Mouse (Mus musculus): ENCODE measurements around the gene Zfyve1. TPM values are rescaled to one million over a fixed set of nuclear protein-coding genes. Genes with fewer than 3 reads are reported as not detected.

The Zfyve1 gene
- polyA plus RNA-seq, 1 experiment: 31.1 TPM

GRCm38 (mm10) chr12:83555605-83556004 lies 41.4 kb downstream of the Zfyve1 start:
- Histone ChIP-seq H3K4me1 (ENCODE audit: control insufficient read depth, insufficient read depth, low read length) (peaks cover 3% of the 10 kb centered on the region; the same call in 1 of the 2 replicates), H3K4me3 (ENCODE audit: insufficient read depth, low read length) (no peak overlapping the region), H3K27ac (ENCODE audit: insufficient read depth, low read length) (no peak overlapping the region)
- TF ChIP-seq POLR2A (IDR thresholded peaks at IDR 0.05; ENCODE audit: low read depth, low read length) (no peak), CTCF (IDR thresholded peaks at IDR 0.05; ENCODE audit: borderline replicate concordance, insufficient read depth, low read length) (no peak)

- TF ChIP-seq CTCF (IDR thresholded peaks at IDR 0.05; ENCODE audit: borderline replicate concordance, insufficient read depth, low read length) (no peak), POLR2A (IDR thresholded peaks at IDR 0.05; ENCODE audit: low read depth, low read length) (no peak)
- Histone ChIP-seq H3K4me1 (ENCODE audit: control insufficient read depth, insufficient read depth, low read length) (peaks cover 3% of the 10 kb centered on the region; the same call in 1 of the 2 replicates), H3K27ac (ENCODE audit: insufficient read depth, low read length) (no peak overlapping the region), H3K4me3 (ENCODE audit: insufficient read depth, low read length) (no peak overlapping the region)
These were observed 43.2 kb downstream of the Zfyve1 start for GRCm38 (mm10) chr12:83553816-83554215.

GRCm38 (mm10) chr12:83551305-83551704 lies 45.7 kb downstream of the Zfyve1 start:
- Histone ChIP-seq H3K4me1 (ENCODE audit: control insufficient read depth, insufficient read depth, low read length) (no peaks in the 10 kb centered on the region), H3K4me3 (ENCODE audit: insufficient read depth, low read length) (no peak overlapping the region), H3K27ac (ENCODE audit: insufficient read depth, low read length) (no peak overlapping the region)
- TF ChIP-seq POLR2A (IDR thresholded peaks at IDR 0.05; ENCODE audit: low read depth, low read length): no peak
- TF ChIP-seq CTCF (IDR thresholded peaks at IDR 0.05; ENCODE audit: borderline replicate concordance, insufficient read depth, low read length): no peak

- TF ChIP-seq POLR2A (IDR thresholded peaks at IDR 0.05; ENCODE audit: low read depth, low read length) (no peak), CTCF (IDR thresholded peaks at IDR 0.05; ENCODE audit: borderline replicate concordance, insufficient read depth, low read length) (no peak)
- Histone ChIP-seq H3K27ac (ENCODE audit: insufficient read depth, low read length) (no peak overlapping the region), H3K4me3 (ENCODE audit: insufficient read depth, low read length) (no peak overlapping the region), H3K4me1 (ENCODE audit: control insufficient read depth, insufficient read depth, low read length) (no peaks in the 10 kb centered on the region)
These were observed 52.2 kb downstream of the Zfyve1 start for GRCm38 (mm10) chr12:83544791-83545190.

- no peak for TF ChIP-seq CTCF (IDR thresholded peaks at IDR 0.05; ENCODE audit: borderline replicate concordance, insufficient read depth, low read length)
- Histone ChIP-seq H3K4me3 (ENCODE audit: insufficient read depth, low read length) (no peak overlapping the region), H3K4me1 (ENCODE audit: control insufficient read depth, insufficient read depth, low read length) (no peaks in the 10 kb centered on the region), H3K27ac (ENCODE audit: insufficient read depth, low read length) (no peak overlapping the region)
These were observed 53.0 kb downstream of the Zfyve1 start for GRCm38 (mm10) chr12:83543997-83544396.

- H3K27ac ChIP-seq (ENCODE audit: insufficient read depth, low read length): no peak overlapping the region
- TF ChIP-seq POLR2A (IDR thresholded peaks at IDR 0.05; ENCODE audit: low read depth, low read length) (no peak), CTCF (IDR thresholded peaks at IDR 0.05; ENCODE audit: borderline replicate concordance, insufficient read depth, low read length) (no peak)
- no peaks in the 10 kb centered on the region for H3K4me1 ChIP-seq (ENCODE audit: control insufficient read depth, insufficient read depth, low read length)
- no peak overlapping the region for H3K4me3 ChIP-seq (ENCODE audit: insufficient read depth, low read length)
These were observed 61.0 kb downstream of the Zfyve1 start for GRCm38 (mm10) chr12:83536039-83536438.

- Histone ChIP-seq H3K4me3 (ENCODE audit: insufficient read depth, low read length) (no peak overlapping the region), H3K27ac (ENCODE audit: insufficient read depth, low read length) (no peak overlapping the region), H3K4me1 (ENCODE audit: control insufficient read depth, insufficient read depth, low read length) (no peaks in the 10 kb centered on the region)
- TF ChIP-seq POLR2A (IDR thresholded peaks at IDR 0.05; ENCODE audit: low read depth, low read length): no peak
- no peak for TF ChIP-seq CTCF (IDR thresholded peaks at IDR 0.05; ENCODE audit: borderline replicate concordance, insufficient read depth, low read length)
These were observed 61.6 kb downstream of the Zfyve1 start for GRCm38 (mm10) chr12:83535428-83535827.

GRCm38 (mm10) chr12:83534190-83534589 lies 62.8 kb downstream of the Zfyve1 start:
- TF ChIP-seq POLR2A (IDR thresholded peaks at IDR 0.05; ENCODE audit: low read depth, low read length): no peak
- no peak for TF ChIP-seq CTCF (IDR thresholded peaks at IDR 0.05; ENCODE audit: borderline replicate concordance, insufficient read depth, low read length)
- H3K27ac ChIP-seq (ENCODE audit: insufficient read depth, low read length): no peak overlapping the region
- H3K4me1 ChIP-seq (ENCODE audit: control insufficient read depth, insufficient read depth, low read length): no peaks in the 10 kb centered on the region
- H3K4me3 ChIP-seq (ENCODE audit: insufficient read depth, low read length): no peak overlapping the region

GRCm38 (mm10) chr12:83532966-83533365 lies 64.1 kb downstream of the Zfyve1 start:
- Histone ChIP-seq H3K4me3 (ENCODE audit: insufficient read depth, low read length) (no peak overlapping the region), H3K27ac (ENCODE audit: insufficient read depth, low read length) (no peak overlapping the region), H3K4me1 (ENCODE audit: control insufficient read depth, insufficient read depth, low read length) (peaks cover 4% of the 10 kb centered on the region; the same call in 1 of the 2 replicates)
- no peak for TF ChIP-seq CTCF (IDR thresholded peaks at IDR 0.05; ENCODE audit: borderline replicate concordance, insufficient read depth, low read length)
- TF ChIP-seq POLR2A (IDR thresholded peaks at IDR 0.05; ENCODE audit: low read depth, low read length): no peak

GRCm38 (mm10) chr12:83531992-83532391 lies 65.0 kb downstream of the Zfyve1 start:
- Histone ChIP-seq H3K4me3 (ENCODE audit: insufficient read depth, low read length) (no peak overlapping the region), H3K4me1 (ENCODE audit: control insufficient read depth, insufficient read depth, low read length) (peaks cover 12% of the 10 kb centered on the region), H3K27ac (ENCODE audit: insufficient read depth, low read length) (no peak overlapping the region)
- no peak for TF ChIP-seq POLR2A (IDR thresholded peaks at IDR 0.05; ENCODE audit: low read depth, low read length)
- no peak for TF ChIP-seq CTCF (IDR thresholded peaks at IDR 0.05; ENCODE audit: borderline replicate concordance, insufficient read depth, low read length)

- Histone ChIP-seq H3K4me1 (ENCODE audit: control insufficient read depth, insufficient read depth, low read length) (peaks cover 12% of the 10 kb centered on the region), H3K4me3 (ENCODE audit: insufficient read depth, low read length) (no peak overlapping the region), H3K27ac (ENCODE audit: insufficient read depth, low read length) (no peak overlapping the region)
- no peak for TF ChIP-seq POLR2A (IDR thresholded peaks at IDR 0.05; ENCODE audit: low read depth, low read length)
- TF ChIP-seq CTCF (IDR thresholded peaks at IDR 0.05; ENCODE audit: borderline replicate concordance, insufficient read depth, low read length): no peak
These were observed 68.4 kb downstream of the Zfyve1 start for GRCm38 (mm10) chr12:83528665-83529064.

Measured in embryonic fibroblast, embryonic 13.5 days (primary cell).